Mouse (Mus musculus): ENCODE measurements around the gene Slc17a5.

The Slc17a5 gene

DNA sequence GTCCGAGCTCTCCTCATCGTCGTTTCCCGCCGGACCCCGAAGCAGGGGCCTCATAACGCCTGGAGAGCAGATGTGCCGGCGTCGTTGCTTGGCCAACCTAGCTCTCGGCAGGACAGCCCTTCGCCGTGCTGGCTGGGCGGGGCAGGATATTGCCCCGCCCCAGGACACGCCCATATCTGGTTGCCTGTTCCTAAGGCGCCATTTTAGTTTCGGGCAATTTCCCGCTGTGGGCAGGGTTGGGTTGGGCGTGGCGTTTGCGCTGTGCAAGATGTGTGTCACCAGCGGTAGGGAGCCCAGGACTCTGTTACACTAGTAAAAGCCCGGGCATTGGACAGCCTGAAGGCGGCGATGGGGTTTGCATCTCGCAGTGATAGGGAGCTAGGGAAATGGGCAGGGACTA, at the start of gene Slc17a5:
Slc17a5 (minus strand) TSS at position 128 of the 400 bp plus-strand sequence.
- DNase-seq: peak; percentile 98

- no peak for DNase-seq
Observed at GRCm38 (mm10) chr9:78633976-78634375, 46.1 kb upstream of the Slc17a5 start.

DNA sequence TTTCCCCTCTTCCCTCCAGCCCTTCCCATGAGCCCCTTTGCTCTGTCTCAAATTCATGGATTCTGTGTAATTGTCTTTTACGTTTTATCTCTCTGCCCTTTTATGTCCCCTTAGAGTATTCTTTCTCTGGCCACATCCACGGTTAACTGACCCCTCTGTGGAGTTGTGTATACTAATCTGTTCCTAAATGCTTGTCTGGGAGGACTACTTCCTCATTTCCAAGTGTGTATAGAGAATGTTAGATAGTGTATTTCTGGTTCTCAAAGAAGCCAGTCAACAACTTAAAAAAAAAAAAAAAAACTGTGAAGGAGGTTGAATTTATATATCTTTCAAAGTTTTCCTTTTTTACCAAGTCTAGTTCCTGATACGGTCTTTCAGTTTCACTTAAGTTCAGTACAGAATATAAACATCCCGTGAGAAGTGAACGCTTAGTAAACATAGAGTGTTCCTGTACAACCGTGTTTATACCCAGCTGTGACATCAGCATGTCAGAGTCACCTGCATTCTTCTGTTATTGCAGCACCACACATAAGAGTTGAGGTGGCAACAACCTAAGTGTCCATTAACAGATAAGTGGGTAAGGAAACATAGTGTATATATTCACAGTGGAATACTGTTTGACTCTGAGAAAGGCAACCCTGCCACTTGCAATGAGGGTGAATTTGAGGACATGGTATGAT, 44.1 kb upstream of the Slc17a5 start:
- no peak for DNase-seq

DNA sequence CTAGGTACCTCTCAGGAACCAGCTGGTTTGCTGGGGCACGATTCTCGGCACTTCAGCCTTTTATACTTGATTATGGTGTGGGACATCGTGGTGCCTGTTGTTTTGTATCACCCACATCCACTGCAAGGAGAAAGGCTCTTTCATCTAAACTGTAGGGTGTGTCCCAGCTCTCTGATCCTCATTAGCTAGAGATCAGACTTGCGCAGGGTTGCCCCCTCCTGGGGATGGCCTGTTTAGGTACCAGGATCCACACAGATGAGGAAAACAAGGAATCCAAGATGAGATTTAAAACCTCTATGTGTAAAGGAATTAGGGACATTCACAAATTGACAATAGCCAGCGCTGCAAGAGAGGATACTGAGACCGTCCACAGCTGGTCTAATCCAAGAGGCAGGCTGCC, 42.1 kb upstream of the Slc17a5 start:
- DNase-seq: no peak

DNA sequence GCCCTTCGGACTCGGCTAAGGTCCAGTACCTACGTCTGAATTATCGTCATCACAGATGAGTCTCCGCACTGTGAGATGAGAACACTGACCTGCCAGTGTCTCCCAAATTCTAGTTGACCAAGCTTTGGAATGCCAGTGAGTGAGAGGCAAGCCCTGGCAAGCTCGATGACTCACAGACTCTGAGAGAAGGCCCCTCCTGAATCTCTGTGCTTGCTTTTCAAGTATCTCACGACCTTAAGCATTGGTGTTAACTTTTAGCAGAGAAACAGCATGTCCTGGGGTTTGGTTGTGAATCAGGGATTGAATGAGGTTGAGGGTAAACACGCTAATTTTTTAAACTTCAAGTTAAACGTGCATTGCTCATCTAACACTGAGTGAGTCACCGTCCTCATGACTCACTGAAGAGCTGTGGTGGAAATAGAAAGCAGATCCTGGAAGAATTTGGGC, 35.5 kb upstream of the Slc17a5 start:
- DNase-seq: no peak

DNA sequence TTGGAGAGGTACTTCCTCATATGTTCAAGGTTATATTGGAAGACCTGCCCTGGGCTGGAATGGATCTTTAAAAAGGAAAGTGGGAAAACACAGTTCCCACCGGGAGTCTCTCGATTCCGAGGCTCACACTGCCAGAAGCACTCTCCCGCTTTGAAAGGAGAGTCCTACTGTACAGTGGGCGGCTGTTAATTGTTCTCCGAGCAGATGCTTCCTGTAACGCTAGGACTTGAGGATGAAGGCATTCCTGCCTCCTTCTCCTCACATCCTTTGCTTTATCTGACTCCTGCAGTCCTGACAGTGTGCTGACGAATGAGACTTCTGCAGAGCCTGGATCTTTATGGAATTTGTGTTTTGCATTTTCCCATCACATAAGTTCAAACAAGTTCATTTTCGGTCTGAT, 31.4 kb upstream of the Slc17a5 start:
- no peak for DNase-seq

GRCm38 (mm10) chr9:78615401-78616021, 27.7 kb upstream of the Slc17a5 start, which contains the start of gene Cd109:
Gene Cd109 (plus strand): TSS chr9:78615546.
- DNase-seq: no peak

- no peak for DNase-seq
Observed at GRCm38 (mm10) chr9:78614201-78614600, 26.4 kb upstream of the Slc17a5 start.

DNA sequence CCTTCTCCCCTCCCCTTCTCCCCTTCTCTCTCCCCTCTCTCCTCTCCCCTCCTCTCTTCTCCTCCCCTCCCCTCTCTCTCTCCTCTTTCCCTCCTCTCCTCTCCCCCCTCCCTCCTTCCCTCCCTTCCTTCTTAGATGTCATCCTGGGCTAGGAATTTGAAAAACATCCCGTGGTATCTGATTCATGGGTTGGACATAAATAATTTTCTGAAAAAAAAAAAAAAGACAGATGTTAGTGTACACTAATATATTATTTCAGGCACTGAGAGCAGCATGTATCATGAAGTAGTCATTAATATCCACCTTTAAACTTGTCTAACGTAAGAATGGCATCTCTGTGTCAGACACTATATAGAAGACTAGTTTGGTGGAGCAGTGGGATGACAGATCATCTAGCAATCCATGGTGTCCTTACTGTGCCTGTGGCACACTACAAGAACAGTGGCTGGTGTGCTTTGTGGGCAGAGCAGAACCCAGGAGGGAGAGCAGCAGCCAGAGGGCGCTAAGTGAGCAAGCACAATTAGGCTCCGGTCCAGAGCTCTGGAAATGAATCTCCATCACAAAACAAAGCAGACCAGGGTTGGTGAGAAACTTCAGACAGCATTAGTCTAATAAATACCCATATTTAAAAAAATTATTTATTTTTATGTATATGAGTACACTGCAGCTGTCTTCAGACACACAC, 13.3 kb upstream of the Slc17a5 start:
- no peak for DNase-seq

DNA sequence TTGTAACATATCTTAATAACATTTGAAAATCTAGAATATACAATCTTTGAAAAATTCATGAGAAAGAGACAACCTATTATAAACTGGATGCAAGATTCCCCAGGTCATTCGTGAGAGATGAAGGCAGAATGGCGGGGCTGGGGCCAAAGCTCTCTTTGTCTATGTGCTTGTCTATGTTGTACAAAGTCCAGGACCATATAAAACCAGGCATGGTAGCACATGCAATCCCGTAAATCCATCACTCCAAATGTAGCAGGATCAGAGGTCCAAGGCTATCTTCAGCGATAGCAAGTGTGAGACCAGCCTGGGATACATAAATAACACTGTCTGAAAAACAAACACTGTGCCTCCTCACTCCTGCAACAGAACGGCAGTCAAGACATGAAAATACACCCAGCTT, 12.1 kb upstream of the Slc17a5 start:
- DNase-seq: no peak

DNA sequence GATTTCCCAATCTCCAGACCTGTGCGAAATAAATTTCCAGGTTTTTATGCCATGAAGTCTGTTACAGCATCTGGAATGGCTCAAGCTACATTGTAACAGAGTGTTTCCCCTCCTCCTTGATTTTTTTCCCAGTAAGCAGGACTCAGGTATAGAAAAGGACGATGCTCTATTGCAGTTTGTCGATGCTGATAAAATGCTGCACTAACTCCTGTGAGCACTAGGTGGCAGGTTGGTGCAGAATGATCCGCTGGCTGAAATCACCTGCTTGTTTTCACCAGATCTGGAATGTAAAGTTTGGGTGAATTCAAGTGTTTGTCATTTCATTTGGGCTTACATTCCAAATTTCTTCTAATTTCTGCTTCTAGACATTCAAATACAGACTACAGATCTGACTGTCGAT, 9.0 kb upstream of the Slc17a5 start:
- peak; percentile 26 for DNase-seq

GRCm38 (mm10) chr9:78595769-78596555, 8.1 kb upstream of the Slc17a5 start:
- no peak for DNase-seq

DNA sequence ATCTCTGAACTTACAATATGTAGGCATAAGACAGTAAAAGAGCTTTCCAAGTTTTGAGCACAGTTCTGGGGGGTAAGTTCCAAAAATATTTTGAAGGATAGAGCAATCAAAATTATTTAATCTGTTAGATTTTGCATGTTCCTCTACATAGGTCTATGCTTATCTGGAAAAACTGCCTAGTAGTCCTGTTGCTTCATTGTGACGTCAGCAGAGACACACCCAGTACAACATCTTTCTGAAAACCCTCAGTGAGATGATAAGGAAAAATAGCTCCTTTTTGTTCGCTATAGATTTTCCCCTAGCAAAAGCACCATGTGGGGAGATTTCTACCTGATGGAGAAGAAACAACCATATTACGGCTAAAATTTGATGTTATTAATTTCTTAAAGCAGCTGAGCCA, 7.4 kb upstream of the Slc17a5 start:
- no peak for DNase-seq

GRCm38 (mm10) chr9:78590471-78590870, 2.6 kb upstream of the Slc17a5 start:
- DNase-seq: no peak

- DNase-seq: peak; percentile 28
Observed at GRCm38 (mm10) chr9:78588411-78589033, 681 bp upstream of the Slc17a5 start.

GRCm38 (mm10) chr9:78587218-78587883, 490 bp downstream of the Slc17a5 start:
- peak; percentile 52 for DNase-seq

DNA sequence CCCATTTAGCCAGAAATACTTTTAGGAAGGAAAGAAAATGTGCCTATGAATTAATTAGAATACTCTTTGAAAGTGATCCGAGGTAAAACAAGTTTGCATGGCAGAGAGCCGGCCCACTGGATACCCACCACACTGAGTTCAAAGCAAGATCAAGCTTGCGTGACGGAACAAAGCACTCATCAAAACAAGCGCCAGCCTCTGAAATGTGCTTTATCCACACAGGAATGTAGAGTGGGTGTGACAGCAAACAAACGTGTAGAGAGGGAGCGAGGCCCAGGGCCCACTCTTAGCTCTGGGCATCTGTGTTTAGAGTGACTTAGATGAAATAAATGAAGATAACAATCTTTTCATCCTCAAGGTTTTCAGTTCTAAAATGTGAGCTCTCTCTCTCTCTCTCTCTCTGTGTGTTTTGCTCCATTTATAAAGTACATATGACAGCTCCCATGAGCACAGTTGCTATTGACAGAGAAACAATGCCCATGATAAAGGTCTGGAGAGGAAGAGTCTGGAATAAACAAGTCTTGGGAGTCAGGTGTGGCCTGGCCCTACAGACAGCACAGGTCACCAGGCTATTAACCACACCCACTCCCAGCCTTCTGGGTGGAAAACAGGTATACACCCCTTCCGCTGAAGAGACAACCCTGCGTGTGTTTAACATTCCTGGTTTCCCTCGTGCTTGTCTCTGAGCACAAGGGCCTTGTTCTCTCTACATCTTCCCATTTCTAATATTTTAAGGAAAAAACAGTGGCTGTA, 8.0 kb downstream of the Slc17a5 start:
- DNase-seq: no peak

GRCm38 (mm10) chr9:78578824-78579223, 9.0 kb downstream of the Slc17a5 start:
- DNase-seq: no peak

- no peak for DNase-seq
Observed at GRCm38 (mm10) chr9:78576466-78576865, 11.4 kb downstream of the Slc17a5 start.

DNA sequence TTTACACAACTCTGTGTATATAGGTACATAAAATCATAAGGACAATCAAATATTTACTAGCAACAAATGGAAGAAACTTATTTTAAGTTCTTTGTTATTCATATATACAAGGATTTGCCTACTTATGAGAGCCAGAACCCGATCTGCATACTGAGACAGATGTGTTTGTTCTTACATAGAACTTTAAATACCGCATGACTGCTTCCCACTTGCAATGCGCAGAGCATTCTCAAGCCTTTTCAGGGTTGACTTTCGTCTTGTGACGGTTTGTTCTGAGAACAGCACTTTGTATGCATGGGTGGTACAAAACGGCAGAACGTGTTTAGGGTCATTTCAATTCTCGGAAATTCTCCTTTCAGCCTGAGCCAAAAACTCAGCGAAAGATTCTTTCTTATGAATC, 17.9 kb downstream of the Slc17a5 start:
- DNase-seq: no peak

GRCm38 (mm10) chr9:78559479-78559878, 28.4 kb downstream of the Slc17a5 start:
- peak; percentile 9 for DNase-seq
